Mouse (Mus musculus): ENCODE data around the gene Grin2b.
A peak's percentile ranks its signal among the peaks of the same experiment; 100 is the strongest.

The Grin2b gene

GRCm38 (mm10) chr6:135994691-135995090 is 178.6 kb downstream of the Grin2b start:
- DNase-seq, result no peak

GRCm38 (mm10) chr6:135993897-135994296 is 179.4 kb downstream of the Grin2b start:
- DNase-seq, result peak; percentile 17

DNA sequence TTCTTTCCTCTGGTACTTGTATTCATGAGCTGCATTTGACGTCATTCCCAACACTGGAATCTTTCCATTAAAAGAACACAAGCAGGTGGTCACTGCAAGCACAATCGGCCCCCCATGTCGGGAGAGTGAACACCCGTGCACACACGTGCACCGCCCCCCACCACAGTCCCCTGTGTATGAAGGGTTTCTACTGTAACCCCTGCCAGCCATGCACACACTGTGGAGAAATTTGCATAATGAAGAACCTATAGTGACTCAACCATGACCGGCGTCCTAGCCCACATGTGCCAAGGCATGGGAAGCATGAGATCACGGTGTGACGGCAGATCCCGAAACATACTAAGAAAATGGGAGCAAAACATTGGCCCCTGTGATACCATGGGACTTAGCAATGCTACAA is 179.9 kb downstream of the Grin2b start:
- DNase-seq, result no peak

GRCm38 (mm10) chr6:135976106-135976505 is 197.2 kb downstream of the Grin2b start:
- DNase-seq, result no peak

GRCm38 (mm10) chr6:135972481-135972880 is 200.8 kb downstream of the Grin2b start:
- DNase-seq, result no peak

DNA sequence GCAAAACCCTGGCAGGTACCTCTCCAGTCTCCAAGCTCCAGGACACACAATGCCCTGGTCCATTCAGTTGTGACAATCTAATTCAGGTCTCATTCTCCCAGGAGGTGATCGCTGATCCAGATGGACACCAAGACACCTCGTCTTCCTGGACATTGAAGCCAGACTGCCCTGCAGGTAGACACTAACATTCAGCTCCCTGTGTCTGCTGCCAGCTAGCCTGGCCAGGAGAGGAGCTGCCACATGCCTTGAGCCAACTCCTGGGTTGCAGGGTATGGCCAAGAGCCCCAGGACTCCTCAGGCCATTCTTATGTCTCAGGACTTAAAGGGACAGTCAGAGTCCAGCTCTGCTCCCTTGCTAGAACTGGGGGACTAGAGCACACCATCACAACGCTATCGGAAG is 201.8 kb downstream of the Grin2b start:
- DNase-seq, result no peak

DNA sequence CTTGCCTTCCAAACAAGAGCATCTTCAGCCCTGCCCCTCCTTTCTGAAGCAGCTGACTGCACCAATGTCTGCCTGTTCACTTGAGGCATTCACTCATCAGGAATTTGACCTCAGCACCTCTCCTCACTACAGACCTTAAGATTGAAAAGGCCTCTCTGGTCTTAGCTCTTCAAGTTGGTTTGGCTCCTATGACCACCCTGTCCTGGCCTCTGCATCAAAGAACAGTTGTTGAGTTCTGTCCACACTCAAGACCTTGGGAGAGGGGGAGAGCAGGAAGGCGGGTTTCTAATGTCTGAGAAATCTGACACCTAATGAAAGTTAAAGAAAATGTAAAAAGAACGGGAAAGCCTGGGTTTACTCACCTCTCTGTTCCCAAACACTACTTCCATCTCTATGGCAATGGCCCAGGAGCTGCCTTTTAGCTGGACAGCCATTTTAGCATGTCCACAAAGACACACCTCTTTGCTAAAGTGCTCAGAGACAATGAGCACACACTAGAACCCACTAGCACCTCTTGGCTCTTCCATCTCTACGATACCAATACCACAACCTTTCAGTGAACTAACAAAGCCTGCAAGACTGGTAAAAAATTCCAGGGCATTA is 202.5 kb downstream of the Grin2b start:
- DNase-seq, result no peak

DNA sequence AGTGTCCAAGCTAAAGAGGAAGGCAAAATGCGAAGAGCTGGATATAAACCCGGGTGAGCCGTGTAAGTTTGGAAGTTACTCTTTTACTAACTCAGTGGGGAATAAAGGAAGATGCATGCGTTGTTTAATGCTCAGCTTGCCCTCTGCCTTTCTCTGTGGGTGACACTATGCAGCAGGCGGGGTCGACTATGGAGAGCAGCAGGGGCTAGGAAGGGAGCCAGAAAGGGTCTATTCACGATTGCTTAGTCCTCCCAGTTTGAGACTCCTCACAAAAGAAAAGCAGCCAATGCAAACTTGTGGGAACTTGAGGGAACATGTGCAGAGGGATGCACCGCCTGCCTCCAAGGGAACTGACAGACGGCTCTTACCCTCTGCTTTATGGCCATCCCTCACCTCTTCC is 211.5 kb downstream of the Grin2b start:
- DNase-seq, result no peak

DNA sequence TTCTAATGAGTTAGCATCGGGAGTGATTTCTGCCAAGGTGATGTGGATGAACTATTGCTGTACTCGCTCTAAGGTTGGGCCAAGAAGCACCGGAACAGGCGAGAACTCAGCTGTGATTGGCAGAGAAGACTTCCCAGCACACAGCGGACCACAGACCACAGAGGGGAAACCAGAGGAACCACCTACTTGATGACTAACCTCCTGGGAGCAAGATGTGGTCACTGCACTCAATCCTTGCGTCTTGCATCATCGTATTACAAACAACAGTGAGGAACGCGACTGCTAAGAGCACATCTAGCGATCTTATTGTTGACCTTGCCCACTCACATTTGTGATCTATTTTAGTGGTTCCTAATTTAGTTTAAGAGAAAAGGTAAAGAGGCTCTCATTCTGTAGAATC is 213.7 kb downstream of the Grin2b start:
- DNase-seq, result no peak

DNA sequence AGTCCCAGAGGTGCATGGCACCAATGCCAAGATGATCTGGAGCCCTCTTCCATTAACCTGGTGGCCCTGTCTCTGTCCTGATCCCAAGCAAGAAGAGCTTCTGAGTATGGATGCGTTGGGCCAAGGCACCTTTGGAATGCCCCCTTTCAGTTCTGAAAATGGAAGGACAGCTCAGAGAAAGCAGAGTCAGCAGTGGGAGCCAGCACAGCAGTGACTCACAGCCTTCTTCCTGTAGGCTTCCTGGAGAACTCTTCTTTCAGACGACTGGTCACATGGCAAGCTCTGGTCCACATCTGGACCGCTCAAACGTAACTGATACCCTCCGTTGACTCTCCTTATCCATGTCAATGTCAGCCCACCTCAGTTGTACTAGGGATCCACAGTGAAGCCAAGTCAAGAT is 221.6 kb downstream of the Grin2b start:
- no peak for DNase-seq

GRCm38 (mm10) chr6:135945511-135945910 is 227.8 kb downstream of the Grin2b start:
- no peak for DNase-seq

- no peak for DNase-seq
These were observed 229.0 kb downstream of the Grin2b start for GRCm38 (mm10) chr6:135944358-135944757.

- no peak for DNase-seq
These were observed 230.1 kb downstream of the Grin2b start for GRCm38 (mm10) chr6:135943121-135943617.

DNA sequence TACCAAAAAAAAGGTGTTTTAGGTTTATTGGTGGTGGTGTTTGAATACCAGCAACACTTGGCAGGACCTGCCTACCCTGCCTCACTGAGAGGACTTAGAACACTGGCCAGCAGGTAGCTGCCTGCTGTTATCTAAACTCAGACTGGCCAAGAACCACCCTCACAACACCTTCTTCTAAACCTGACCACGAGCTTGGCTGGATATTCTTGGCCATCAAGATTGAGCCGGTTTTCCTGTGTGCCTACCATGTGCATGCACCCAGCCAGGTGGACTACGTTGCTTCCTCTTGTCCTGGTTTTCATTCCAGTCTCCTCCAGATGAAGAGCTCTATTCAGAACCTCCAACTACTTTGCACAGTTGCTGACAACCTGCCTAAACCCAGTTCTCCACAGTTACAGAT is 240.4 kb downstream of the Grin2b start:
- DNase-seq, result no peak

GRCm38 (mm10) chr6:135932400-135932920 is 240.9 kb downstream of the Grin2b start:
- DNase-seq, result no peak

DNA sequence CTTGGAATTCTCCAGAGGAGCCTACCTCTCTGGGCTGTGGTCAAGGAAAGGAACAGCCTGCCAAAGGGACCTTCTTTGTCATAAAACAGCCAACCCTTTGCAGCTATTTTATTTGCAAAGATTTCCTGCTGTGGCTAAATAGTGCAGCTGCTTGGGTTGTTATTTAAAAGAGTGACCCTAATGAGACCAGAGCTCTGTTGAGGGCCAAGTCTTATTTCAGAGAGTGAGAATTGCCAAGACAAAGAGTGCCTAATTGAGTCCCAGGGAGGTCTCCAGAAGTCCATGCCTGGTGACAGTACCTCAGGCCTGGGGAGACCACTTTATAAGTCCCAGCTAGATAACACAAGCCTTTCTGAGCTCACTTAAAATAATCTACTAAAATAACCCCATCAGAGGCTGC is 255.6 kb downstream of the Grin2b start:
- no peak for DNase-seq

DNA sequence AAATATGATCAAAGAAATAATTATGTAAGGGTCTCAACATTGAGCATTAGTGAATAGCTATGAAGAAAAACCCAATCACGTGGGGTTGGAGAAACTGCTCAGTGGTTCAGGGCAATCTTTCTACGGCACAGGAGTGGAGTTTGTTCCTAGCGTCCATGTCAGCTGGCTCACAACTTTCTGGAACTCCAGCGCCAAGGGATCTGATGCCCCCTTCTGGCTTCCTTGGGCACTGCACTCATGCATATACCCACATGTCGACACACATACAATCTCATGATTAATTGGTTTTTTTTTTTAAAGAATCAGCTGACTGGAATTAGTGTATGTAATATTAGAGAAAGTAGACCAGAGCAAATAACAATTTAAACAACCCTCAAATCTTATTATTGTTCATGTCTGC is 258.7 kb downstream of the Grin2b start:
- DNase-seq, result no peak

DNA sequence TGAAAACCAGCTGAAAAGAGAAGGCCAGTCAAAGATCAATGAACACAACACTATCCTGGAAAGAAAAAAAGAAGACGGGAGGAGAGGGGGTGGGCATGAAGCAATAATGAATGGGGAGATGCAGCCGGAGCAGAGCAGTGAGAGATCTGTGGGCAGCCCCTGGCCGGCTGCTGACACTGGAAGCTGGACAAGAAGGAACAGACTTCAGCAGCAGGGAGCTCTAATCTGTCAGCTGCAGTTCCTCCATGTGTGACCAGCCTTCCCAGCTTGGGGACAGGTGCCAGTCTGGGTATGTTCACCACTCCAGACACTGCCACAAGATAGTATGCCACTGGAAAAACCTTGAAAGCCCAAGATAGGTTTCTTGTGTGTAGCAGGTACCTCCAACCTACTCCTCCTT is 261.2 kb downstream of the Grin2b start:
- no peak for DNase-seq

DNA sequence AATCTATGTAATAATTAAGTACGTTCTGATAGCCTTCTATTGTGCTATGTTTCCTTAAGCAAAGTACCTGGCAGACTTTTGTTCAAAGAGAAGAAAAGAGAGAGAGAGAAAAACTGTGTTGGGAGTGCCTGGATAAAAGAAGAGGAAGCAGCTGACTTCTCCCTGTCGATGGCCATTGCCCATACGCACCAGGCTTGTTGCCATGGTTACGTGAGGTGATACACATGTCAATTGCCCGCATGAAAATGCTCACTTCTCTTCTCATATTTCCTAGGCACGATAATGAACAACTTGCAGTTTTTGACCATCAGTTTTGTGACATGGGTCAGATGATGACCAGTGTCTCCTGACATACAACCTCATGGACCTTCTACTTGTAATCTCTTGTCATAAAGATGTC is 262.2 kb downstream of the Grin2b start:
- DNase-seq, result no peak

GRCm38 (mm10) chr6:135907540-135908320 is 265.6 kb downstream of the Grin2b start:
- DNase-seq, result peak; percentile 90

DNA sequence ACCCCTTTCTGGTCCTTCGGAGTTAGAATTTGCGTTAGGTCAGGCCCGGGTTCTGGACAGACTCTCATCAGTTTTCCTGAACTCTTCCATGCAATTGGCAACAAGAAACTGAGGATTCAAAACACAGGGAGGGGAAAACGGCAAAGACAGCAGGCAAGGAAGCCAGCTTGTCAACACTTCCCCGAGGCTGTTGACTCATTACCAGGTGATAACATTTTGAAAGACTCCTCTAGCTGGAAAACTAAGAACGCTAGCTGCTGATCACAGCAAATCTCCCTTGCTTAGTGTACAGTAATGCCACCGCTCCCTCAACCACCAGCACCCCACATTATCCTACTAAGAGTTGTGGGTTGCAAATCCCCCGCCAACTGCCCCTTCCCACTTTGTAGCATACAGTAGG is 266.2 kb downstream of the Grin2b start:
- no peak for DNase-seq

DNA sequence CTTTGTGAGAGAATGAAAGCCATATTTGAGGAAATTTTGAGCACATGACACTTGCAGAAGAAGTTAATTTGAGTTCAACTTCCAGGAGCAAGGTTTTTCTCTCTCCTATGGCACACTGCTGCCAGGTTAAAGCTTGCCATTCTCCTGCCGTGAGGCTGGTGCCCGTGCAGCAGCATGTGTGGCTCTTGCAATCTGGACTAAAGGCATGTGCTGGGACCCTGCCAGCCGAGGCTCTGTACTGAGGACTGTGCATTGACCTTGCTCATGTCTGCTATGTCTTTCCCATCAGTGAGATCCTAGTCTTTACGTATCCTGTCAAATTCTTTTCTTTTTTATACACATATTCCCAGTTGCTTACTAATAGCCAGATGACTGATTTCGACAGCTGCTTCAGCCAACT is 268.9 kb downstream of the Grin2b start:
- no peak for DNase-seq

- DNase-seq, result no peak
These were observed 272.9 kb downstream of the Grin2b start for GRCm38 (mm10) chr6:135900410-135900809.

DNA sequence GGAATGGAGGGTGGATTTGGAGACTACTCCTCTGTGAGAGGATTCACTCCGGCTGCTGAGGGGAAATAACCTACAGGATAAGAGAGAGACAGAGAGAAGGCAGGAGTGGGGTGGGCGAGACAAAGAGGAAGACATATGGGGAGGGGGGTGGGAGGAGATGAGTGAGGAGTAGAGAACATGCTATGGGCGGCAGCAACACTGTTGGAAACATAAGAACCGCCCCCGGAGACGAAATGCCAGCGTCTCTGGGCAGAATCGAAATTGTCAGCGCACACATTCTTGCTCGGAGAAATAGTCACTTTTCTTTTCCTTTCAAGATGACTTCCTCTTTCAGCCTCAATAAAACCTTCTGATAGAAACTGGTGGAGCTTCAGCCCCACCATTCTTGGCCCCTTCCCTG is 274.1 kb downstream of the Grin2b start:
- no peak for DNase-seq

Measured in embryo, embryonic 11 days (tissue).